Mouse (Mus musculus): ENCODE measurements around the gene Mfng.

Mfng gene

GRCm38 (mm10) chr15:78755966-78756725, 17.1 kb downstream of the Mfng start:
- no peak for DNase-seq (ENCODE audit: low spot score)

- no peak for DNase-seq (ENCODE audit: low spot score)
These were observed 18.0 kb downstream of the Mfng start for GRCm38 (mm10) chr15:78755226-78755625.

DNA sequence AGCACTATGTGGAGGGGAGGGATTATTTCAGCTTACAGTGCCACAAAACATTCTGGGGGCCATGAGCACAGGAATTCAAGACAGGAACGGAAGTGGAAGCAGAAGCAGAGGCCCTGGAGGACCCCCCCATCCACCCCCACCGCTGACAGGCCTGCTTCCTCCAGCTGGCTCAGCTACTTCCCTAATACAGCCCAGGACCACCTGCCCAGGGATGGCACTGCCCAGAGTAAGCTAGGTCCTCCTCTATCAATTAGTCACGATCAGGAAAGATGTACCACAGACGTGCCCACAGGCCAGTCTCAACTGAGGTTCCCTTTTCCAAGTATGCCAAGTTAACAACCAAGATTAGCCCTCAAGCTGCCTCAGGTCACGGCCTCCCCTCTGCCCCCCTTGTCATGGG, 19.1 kb downstream of the Mfng start:
- no peak for DNase-seq (ENCODE audit: low spot score)

- DNase-seq (ENCODE audit: low spot score) = no peak
These were observed 20.3 kb downstream of the Mfng start for GRCm38 (mm10) chr15:78752991-78753390.

GRCm38 (mm10) chr15:78750608-78751350, 22.5 kb downstream of the Mfng start:
- DNase-seq (ENCODE audit: low spot score) = no peak

DNA sequence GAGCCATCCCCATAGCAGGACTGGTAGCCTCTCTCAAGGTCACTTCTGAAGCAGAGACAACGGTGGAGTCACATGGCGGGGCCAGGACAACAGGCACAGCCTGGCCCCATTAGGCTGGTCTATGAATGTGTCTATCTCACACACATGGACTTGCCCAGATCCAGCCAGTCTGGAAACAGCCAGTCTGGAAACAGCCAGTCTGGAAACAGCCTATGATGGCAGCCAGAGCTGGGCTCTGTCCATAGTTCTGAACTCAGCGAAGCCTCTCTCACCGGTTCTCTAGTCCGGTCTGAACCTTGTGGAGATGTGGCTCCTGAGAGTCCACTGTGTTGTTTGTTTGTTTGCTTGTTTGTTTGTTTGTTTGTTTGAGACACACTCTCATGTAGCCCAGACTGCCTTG, 23.4 kb downstream of the Mfng start:
- DNase-seq (ENCODE audit: low spot score) = no peak

DNA sequence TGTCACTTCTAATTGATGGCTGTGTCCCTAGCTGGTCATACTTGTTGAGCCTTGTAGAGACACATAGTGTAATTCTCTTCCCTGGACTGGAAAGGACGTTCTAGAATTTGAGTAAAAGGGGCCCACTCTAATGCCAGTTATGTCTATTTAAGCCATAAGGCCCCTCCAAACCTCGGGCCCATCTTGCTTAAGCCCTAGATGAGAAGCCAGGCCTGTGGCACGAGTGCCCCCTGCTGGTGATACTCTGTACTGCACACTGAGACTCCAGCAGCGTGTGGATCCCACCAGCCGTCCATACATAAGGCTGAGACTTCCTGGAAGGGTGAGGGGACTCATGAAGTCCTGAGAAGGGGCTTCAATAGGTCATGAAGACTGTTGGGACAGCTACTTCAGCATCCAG, 29.1 kb downstream of the Mfng start:
- peak; percentile 72 for DNase-seq (ENCODE audit: low spot score)

DNA sequence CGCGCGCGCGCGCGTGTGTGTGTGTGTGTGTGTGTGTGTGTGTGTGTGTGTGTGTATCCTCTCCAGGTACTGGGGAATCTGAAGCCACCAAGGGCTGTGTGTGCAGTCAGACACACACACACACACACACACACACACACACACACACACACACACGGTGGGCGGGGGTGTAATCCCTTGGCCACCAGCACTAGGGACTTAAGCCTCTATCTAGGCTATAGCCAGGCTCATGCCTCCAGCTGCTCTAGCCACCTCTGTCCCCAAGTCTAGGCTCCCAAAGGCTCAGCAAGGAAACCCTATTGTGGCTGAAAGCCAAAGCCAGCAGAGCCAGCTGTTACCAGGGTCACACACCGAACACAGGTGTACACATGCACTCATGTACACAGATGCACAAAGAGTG, 30.4 kb downstream of the Mfng start:
- no peak for DNase-seq (ENCODE audit: low spot score)

DNA sequence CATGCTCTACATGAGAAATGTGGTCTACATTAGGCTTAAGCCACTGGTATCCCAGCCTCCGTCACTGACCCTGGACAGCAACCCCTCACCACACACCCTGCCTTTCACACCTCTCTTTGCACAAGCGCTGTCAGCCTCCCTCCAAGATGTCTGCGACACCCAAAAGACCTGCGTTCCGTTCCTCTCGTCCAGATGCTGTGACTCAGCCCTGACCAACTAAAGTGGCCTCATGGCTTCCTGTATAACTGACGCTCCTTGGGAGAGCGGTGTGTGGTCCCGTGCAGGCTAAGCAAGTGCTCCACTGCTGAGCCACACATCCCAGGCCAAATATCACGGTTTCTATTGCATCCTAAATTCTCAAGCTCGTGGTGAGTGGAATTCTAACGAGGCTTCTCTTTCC, 32.6 kb downstream of the Mfng start:
- DNase-seq (ENCODE audit: low spot score) = no peak

DNA sequence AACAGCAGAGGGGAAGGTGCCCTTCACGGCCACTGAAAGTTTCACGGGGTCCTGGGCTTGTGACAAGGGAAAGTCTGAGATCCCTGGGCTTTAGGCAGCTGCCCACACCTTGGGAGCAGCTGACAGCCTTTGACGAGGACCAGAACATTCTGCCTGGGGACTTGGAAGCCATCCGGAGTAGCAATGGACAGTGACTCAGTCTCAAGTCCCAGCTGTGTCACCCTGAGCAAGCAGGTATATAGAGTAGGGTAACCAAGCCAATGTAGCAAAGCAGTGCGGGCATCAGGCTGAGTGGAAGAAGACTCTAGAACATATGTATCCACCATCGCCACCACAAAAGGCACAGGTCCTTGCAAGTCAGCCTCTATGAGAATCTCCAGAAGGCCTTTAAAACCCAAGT, 36.1 kb downstream of the Mfng start:
- no peak for DNase-seq (ENCODE audit: low spot score)

DNA sequence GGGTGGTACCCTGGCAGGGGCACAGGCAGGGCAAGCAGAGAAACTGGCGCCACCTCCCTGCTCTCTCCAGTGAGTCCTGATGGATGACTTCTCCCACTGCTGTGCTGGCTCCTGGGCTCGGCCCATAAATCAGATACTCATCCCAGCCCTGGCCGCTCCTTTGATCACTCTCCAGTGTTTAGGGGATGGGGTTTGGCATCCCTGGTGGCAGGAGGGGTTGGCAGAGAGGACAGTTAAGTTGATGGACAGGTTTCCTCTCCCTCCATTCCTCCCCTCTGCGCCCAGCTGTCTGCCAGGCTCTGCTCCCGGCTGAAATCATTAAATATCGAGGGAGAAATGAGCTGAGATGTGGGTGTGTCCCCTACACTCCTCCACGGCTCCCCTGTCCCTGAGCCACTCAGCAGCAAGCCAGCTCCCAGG, 36.6 kb downstream of the Mfng start:
- no peak for DNase-seq (ENCODE audit: low spot score)

DNA sequence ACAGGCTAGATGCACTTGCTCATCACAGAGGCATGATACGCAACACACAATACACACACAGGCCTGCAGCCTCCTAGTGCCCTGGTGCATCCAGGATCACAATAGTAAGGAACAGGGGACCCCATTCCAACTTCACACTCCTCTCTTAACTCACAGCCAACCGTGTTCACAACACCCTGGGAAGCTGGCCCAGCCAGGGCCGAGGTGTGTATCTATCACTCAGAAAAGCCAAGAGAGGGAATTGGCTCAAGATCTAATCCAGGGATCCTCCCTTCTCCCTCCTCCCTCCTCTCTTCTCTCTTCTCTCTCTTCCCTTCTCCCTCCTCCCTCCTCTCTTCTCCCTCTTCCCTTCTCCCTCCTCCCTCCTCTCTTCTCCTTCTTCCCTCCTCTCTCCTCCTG, 37.1 kb downstream of the Mfng start:
- DNase-seq (ENCODE audit: low spot score) = no peak

- DNase-seq (ENCODE audit: low spot score) = no peak
These were observed 37.7 kb downstream of the Mfng start for GRCm38 (mm10) chr15:78735431-78736180.

- no peak for DNase-seq (ENCODE audit: low spot score)
These were observed 41.4 kb downstream of the Mfng start for GRCm38 (mm10) chr15:78731830-78732229.

GRCm38 (mm10) chr15:78730315-78731049, 42.8 kb downstream of the Mfng start:
- no peak for DNase-seq (ENCODE audit: low spot score)

GRCm38 (mm10) chr15:78726697-78727096, 46.6 kb downstream of the Mfng start:
- DNase-seq (ENCODE audit: low spot score) = no peak

- no peak for DNase-seq (ENCODE audit: low spot score)
These were observed 52.7 kb downstream of the Mfng start for GRCm38 (mm10) chr15:78720532-78720931.

- DNase-seq (ENCODE audit: low spot score) = no peak
These were observed 53.2 kb downstream of the Mfng start for GRCm38 (mm10) chr15:78720094-78720493.

DNA sequence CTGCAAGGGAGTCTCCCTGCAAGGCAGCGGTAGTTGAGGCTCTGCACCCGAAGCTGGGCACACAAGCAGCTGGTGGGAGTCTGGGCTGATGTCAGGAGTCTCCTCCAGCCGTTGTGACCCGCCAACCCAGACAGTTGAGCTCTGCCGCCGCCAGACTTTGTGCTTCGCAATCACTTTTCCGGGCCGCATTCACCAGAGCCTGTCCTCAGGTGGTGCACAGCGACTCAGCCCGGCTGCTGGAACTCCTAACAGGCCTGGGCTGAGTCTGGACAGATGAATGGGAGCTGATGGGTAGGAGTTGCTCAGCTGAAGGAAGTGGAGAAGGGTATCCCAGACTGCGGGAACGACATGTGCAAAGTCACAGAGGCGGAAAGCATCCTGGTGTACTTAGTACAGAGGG, 53.9 kb downstream of the Mfng start:
- DNase-seq (ENCODE audit: low spot score) = no peak

GRCm38 (mm10) chr15:78718290-78719250, 54.7 kb downstream of the Mfng start, which contains the start of gene Elfn2:
Gene Elfn2 (minus strand): TSS chr15:78718771.
- DNase-seq (ENCODE audit: low spot score) = no peak

GRCm38 (mm10) chr15:78716936-78717335, 56.3 kb downstream of the Mfng start:
- no peak for DNase-seq (ENCODE audit: low spot score)
